Mouse (Mus musculus) limb, embryonic 12.5 days (tissue): Measurements from ENCODE around the gene Casz1. TPM values are rescaled to one million over a fixed set of nuclear protein-coding genes. Genes with fewer than 3 reads are reported as not detected.

Source experiments
- ATAC-seq: fragments of 200-750 bp; cut with Nextera tagmentation; 2 replicates; pipeline ENCODE4 v1.8.0; 2017; ENCODE audit warnings: low read depth, moderate TSS enrichment; ENCODE audit not compliant: insufficient number of reproducible peaks, insufficient read depth, low FRiP score, low TSS enrichment
- H3K27ac ChIP-seq: fragments of 300-500 bp; sonication (generic); 2 replicates; pipeline ENCODE4 v1.5.1; 2016; ENCODE audit warnings: mild to moderate bottlenecking, moderate library complexity
- H3K27me3 ChIP-seq: fragments of 300-500 bp; sonication (generic); 2 replicates; pipeline ENCODE4 v1.6.1; 2016; ENCODE audit warnings: mild to moderate bottlenecking, moderate library complexity
- H3K36me3 ChIP-seq: fragments of 300-500 bp; sonication (generic); 2 replicates; pipeline ENCODE4 v1.6.1; 2016; ENCODE audit warnings: mild to moderate bottlenecking, moderate library complexity
- H3K4me1 ChIP-seq: fragments of 300-500 bp; sonication (generic); replicated peaks from 2 replicates; pipeline ENCODE4 v1.6.1; 2016
- H3K4me2 ChIP-seq: fragments of 300-500 bp; sonication (generic); 2 replicates; pipeline ENCODE4 v1.6.1; 2016; ENCODE audit warnings: mild to moderate bottlenecking, moderate library complexity
- H3K4me3 ChIP-seq: fragments of 300-500 bp; sonication (generic); replicated peaks from 2 replicates; pipeline ENCODE4 v1.5.1; 2016; ENCODE audit warnings: mild to moderate bottlenecking
- H3K9ac ChIP-seq: fragments of 300-500 bp; sonication (generic); replicated peaks from 2 replicates; pipeline ENCODE4 v1.6.1; 2016; ENCODE audit warnings: mild to moderate bottlenecking, moderate library complexity
- H3K9me3 ChIP-seq: fragments of 300-500 bp; sonication (generic); 2 replicates; pipeline ENCODE4 v1.6.1; 2016; ENCODE audit warnings: mild to moderate bottlenecking, moderate library complexity
- WGBS: fragments of 180-500 bp; shearing (Covaris S2); methylation state at CpG from one replicate; pipeline ENCODE4 v1.1.7; 2016; 5-methylcytosine and 5-hydroxymethylcytosine counted together
- polyA plus RNA-seq: library from polyadenylated mRNA; unstranded; fragments of >200 nt; fragmentation: Nextera tagmentation; extraction: Ambion mirVana; gene quantifications from 2 replicates; pipeline ENCODE4 v1.2.1, GENCODE M21; 2016

Casz1 gene
- polyA plus RNA-seq, 1 experiment from 2014 or later, result 4.7 TPM

- no peak for ATAC-seq
- no peak overlapping the region for H3K4me2 ChIP-seq
- WGBS, result 85% methylated on average over 14 of the region's 14 CpGs
- no peak overlapping the region for H3K27ac ChIP-seq
- H3K9me3 ChIP-seq, result no peaks in the 10 kb centered on the region
- no peak overlapping the region for H3K4me3 ChIP-seq
- peaks cover 5% of the 10 kb centered on the region for H3K36me3 ChIP-seq
- peaks cover 68% of the 10 kb centered on the region for H3K4me1 ChIP-seq
- no peak overlapping the region for H3K9ac ChIP-seq
- H3K27me3 ChIP-seq, result peaks cover 58% of the 10 kb centered on the region
Measured at GRCm38 (mm10) chr4:148955131-148955813, 151.0 kb downstream of the Casz1 start.

DNA sequence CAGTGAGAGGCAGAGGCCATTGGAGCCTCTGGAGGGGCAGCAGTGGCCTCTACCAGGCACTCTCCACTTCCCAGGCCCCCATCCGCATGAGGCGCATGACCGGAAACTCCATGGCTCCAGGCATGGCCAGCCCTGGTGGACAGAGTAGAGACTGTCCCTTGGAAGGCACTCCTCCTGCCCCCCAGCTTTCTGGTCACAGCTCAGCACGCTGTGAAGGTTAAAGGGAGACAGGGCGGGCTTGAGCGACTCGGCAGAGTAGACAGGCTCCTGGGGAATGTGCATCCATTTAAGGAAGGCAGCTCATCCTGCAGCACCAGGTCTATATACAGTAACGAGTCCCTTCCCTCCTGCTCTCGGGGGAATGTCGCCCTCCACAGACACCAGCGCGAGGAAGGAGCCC is 155.8 kb downstream of the Casz1 start:
- H3K4me3 ChIP-seq, result no peak overlapping the region
- peaks cover 29% of the 10 kb centered on the region for H3K36me3 ChIP-seq
- peaks cover 53% of the 10 kb centered on the region for H3K4me1 ChIP-seq
- WGBS, result 72% methylated on average over 12 of the region's 12 CpGs
- peaks cover 52% of the 10 kb centered on the region for H3K27me3 ChIP-seq
- no peak overlapping the region for H3K4me2 ChIP-seq
- H3K27ac ChIP-seq, result peak overlapping the region; percentile 35; the same call in 1 of the 2 replicates
- ATAC-seq, result no peak
- H3K9me3 ChIP-seq, result no peaks in the 10 kb centered on the region
- H3K9ac ChIP-seq, result 0 out of 2 replicates have a peak overlapping the region, but pooled peaks have one; percentile 8

DNA sequence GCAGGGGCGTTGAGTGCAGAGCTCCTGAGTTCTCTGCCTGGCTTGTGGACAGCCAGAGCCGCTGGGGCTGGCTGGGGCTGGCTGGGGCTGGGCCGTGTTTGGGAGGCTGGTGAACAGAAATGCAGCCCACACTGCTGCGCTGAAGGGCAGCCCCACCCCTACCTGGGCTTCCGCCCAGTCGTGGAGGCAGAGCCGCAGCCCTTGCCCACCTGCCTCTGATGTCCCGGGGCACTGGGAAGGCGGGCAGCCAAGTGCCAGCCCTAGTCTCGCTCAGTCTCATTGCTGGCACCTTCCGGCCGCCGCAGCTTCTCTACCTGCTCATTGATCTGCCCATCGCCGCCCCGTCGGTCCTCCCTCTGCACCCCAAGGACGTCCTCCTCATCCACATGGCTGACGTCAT is 156.9 kb downstream of the Casz1 start:
- peaks cover 61% of the 10 kb centered on the region for H3K4me1 ChIP-seq
- no peak overlapping the region for H3K27ac ChIP-seq
- H3K9me3 ChIP-seq, result no peaks in the 10 kb centered on the region
- peaks cover 50% of the 10 kb centered on the region for H3K27me3 ChIP-seq
- H3K36me3 ChIP-seq, result peaks cover 29% of the 10 kb centered on the region
- ATAC-seq, result no peak
- H3K9ac ChIP-seq, result no peak overlapping the region
- no peak overlapping the region for H3K4me3 ChIP-seq
- H3K4me2 ChIP-seq, result no peak overlapping the region
- 91% methylated on average over 19 of the region's 19 CpGs for WGBS

GRCm38 (mm10) chr4:148962096-148962495 is 157.9 kb downstream of the Casz1 start:
- WGBS, result 82% methylated on average over 1 of the region's 1 CpGs
- peaks cover 55% of the 10 kb centered on the region for H3K27me3 ChIP-seq

GRCm38 (mm10) chr4:148964541-148965310 is 160.5 kb downstream of the Casz1 start:
- WGBS, result 20% methylated on average over 10 of the region's 10 CpGs
- H3K36me3 ChIP-seq, result peaks cover 29% of the 10 kb centered on the region

More at GRCm38 (mm10) chr4:148962096-148962495, 157.9 kb downstream of the Casz1 start:
- H3K4me2 ChIP-seq, result no peak overlapping the region
- no peak overlapping the region for H3K27ac ChIP-seq
- no peak overlapping the region for H3K4me3 ChIP-seq
- H3K9me3 ChIP-seq, result no peaks in the 10 kb centered on the region
- peaks cover 29% of the 10 kb centered on the region for H3K36me3 ChIP-seq
- peaks cover 61% of the 10 kb centered on the region for H3K4me1 ChIP-seq
- ATAC-seq, result no peak
- H3K9ac ChIP-seq, result no peak overlapping the region

GRCm38 (mm10) chr4:148966132-148966531 is 161.9 kb downstream of the Casz1 start:
- 73% methylated on average over 5 of the region's 5 CpGs for WGBS
- Histone ChIP-seq H3K36me3 (peaks cover 17% of the 10 kb centered on the region), H3K4me3 (no peak overlapping the region), H3K9ac (no peak overlapping the region), H3K9me3 (no peaks in the 10 kb centered on the region), H3K27me3 (peaks cover 53% of the 10 kb centered on the region), H3K4me1 (peaks cover 73% of the 10 kb centered on the region), H3K27ac (no peak overlapping the region), H3K4me2 (no peak overlapping the region)
- no peak for ATAC-seq

More at GRCm38 (mm10) chr4:148964541-148965310, 160.5 kb downstream of the Casz1 start:
- peaks cover 67% of the 10 kb centered on the region for H3K4me1 ChIP-seq
- peak overlapping the region; percentile 10; the same call in 1 of the 2 replicates for H3K4me2 ChIP-seq
- peak overlapping the region; percentile 85 for H3K27ac ChIP-seq
- no peaks in the 10 kb centered on the region for H3K9me3 ChIP-seq
- peak; percentile 73; the same call in 1 of the 2 replicates for ATAC-seq
- peaks cover 63% of the 10 kb centered on the region for H3K27me3 ChIP-seq
- no peak overlapping the region for H3K9ac ChIP-seq
- no peak overlapping the region for H3K4me3 ChIP-seq

GRCm38 (mm10) chr4:148968859-148969258 is 164.6 kb downstream of the Casz1 start:
- no peak overlapping the region for H3K4me3 ChIP-seq
- 78% methylated on average over 5 of the region's 5 CpGs for WGBS
- no peak overlapping the region for H3K4me2 ChIP-seq
- H3K27me3 ChIP-seq, result peaks cover 26% of the 10 kb centered on the region
- no peak overlapping the region for H3K27ac ChIP-seq
- no peaks in the 10 kb centered on the region for H3K9me3 ChIP-seq
- H3K9ac ChIP-seq, result no peak overlapping the region
- peaks cover 93% of the 10 kb centered on the region for H3K4me1 ChIP-seq
- no peaks in the 10 kb centered on the region for H3K36me3 ChIP-seq
- ATAC-seq, result no peak

GRCm38 (mm10) chr4:148969610-148970009 is 165.4 kb downstream of the Casz1 start:
- Histone ChIP-seq H3K4me1 (peaks cover 94% of the 10 kb centered on the region), H3K4me2 (no peak overlapping the region), H3K9me3 (no peaks in the 10 kb centered on the region), H3K27me3 (peaks cover 29% of the 10 kb centered on the region), H3K27ac (no peak overlapping the region), H3K36me3 (no peaks in the 10 kb centered on the region), H3K9ac (no peak overlapping the region), H3K4me3 (no peak overlapping the region)
- ATAC-seq, result no peak
- 90% methylated on average over 5 of the region's 5 CpGs for WGBS

GRCm38 (mm10) chr4:148970742-148971141 is 166.5 kb downstream of the Casz1 start:
- ATAC-seq, result no peak
- H3K9me3 ChIP-seq, result no peaks in the 10 kb centered on the region
- peaks cover 89% of the 10 kb centered on the region for H3K4me1 ChIP-seq
- H3K36me3 ChIP-seq, result no peaks in the 10 kb centered on the region
- no peak overlapping the region for H3K9ac ChIP-seq
- no peak overlapping the region for H3K4me3 ChIP-seq
- peaks cover 32% of the 10 kb centered on the region for H3K27me3 ChIP-seq
- 93% methylated on average over 4 of the region's 4 CpGs for WGBS
- no peak overlapping the region for H3K27ac ChIP-seq
- H3K4me2 ChIP-seq, result no peak overlapping the region

GRCm38 (mm10) chr4:148971613-148972242 is 167.5 kb downstream of the Casz1 start:
- H3K4me3 ChIP-seq, result no peak overlapping the region
- H3K36me3 ChIP-seq, result no peaks in the 10 kb centered on the region
- H3K27me3 ChIP-seq, result peaks cover 24% of the 10 kb centered on the region
- ATAC-seq, result no peak
- H3K9ac ChIP-seq, result no peak overlapping the region; the same call in 1 of the 2 replicates
- peaks cover 79% of the 10 kb centered on the region for H3K4me1 ChIP-seq
- WGBS, result 69% methylated on average over 3 of the region's 3 CpGs
- no peaks in the 10 kb centered on the region for H3K9me3 ChIP-seq
- H3K27ac ChIP-seq, result no peak overlapping the region
- H3K4me2 ChIP-seq, result no peak overlapping the region

GRCm38 (mm10) chr4:148972707-148973106 is 168.5 kb downstream of the Casz1 start:
- Histone ChIP-seq H3K4me1 (peaks cover 71% of the 10 kb centered on the region), H3K9ac (no peak overlapping the region), H3K4me3 (no peak overlapping the region), H3K4me2 (peak overlapping the region; percentile 19), H3K36me3 (no peaks in the 10 kb centered on the region), H3K27me3 (peaks cover 22% of the 10 kb centered on the region), H3K27ac (0 out of 2 replicates have a peak overlapping the region, but pooled peaks have one; percentile 25), H3K9me3 (no peaks in the 10 kb centered on the region)
- 28% methylated on average over 14 of the region's 14 CpGs for WGBS
- no peak for ATAC-seq
